Mouse (Mus musculus) cerebellum, postnatal 36 days (tissue): ENCODE results near the gene Ttc28.

Experiments
- DNase-seq, 2 experiments: peaks; one replicate each; pipeline ENCODE4 v3.0.0; 2021 to 2022; ENCODE audit warnings: mixed read lengths in 2 of 2

The Ttc28 gene

DNA sequence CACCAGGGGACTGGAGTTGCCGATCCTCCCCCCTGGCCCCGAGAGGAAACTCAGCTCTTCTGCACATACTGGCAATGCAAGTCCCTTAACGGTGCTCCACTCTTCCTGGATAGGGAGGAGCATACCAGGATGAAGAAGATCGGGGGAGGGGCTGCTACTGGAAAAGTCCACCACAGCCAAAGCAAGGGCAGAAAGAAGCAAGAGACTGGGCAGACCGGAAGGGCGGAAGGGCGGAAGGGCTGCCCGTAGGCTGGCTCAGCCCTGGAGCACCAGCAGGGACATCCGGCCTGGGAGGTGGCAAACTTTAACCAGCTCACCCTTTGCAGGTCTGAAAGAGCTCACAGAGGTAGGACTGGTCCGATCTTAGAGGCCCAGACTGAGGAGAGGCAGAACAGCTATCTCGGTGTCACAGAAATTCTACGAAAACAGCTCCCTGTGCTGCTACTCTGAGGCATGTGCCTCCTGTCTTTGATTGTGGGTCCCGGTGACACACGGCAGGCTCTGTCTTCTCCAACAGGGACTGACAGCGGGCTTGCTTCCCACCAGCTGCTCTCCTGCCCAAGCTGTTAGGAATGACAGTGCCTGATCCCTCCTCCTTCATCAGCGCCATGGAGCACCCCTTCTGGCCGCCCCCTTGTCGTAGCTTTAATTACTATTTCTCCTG, 338.0 kb downstream of the Ttc28 start:
- no peak for DNase-seq

GRCm38 (mm10) chr5:111218111-111218891, 338.7 kb downstream of the Ttc28 start:
- no peak for DNase-seq

DNA sequence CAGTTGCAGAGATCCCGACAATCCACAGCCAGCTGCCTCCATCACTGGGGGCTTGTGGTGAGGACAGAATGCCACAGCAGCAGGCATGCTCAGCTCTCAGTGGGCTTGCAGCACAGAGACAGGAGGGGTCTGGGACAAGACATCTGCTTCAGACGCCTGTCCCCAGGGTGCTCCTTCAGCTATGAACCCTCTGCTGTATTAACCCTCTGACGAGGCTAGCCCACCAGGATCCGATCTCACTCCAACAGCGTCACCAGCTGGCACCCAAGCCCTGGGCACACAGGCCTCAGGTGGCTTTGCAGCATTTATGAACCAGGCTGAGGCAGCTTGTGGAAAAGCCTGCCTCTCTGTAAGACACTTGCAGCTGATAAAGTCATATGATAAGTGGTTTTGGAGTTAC, 339.4 kb downstream of the Ttc28 start:
- DNase-seq = no peak

DNA sequence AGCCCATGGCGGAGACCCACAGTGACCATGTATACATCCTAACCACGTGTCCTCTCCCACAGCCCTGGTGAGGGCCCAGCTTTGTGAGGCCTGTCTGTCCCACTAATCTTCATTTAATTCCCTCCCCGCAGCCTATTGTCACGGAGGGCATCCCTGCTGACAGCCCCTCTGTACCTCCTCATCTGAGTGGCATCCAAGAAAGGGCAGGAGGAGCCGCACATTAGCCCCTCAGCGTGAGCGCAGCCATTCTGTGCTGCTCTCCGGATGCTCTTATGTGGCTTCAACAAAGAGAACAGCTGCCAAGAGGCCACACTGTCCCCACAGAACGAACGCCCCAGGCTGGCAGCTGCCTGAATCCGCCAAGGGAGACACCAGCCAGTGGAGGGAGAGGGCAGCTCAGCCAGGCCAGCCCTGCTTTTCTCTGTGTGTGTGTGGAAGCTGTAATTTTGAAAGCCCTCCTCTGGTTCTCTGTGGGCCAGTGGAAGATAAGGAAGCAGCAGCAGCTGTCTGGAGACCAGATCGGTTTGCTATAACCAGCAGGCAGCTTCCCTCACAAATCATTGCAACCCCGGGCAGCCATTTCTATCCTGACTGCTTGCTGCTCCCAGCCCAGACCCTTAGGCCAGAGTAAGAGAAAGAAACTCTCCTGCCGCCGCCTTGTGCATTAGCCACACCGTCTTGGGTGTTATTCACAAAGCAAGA, 341.2 kb downstream of the Ttc28 start:
- no peak for DNase-seq

GRCm38 (mm10) chr5:111222820-111223219, 343.2 kb downstream of the Ttc28 start:
- no peak for DNase-seq

GRCm38 (mm10) chr5:111225306-111225705, 345.7 kb downstream of the Ttc28 start:
- no peak for DNase-seq

- peak; percentile 69 to 74 for DNase-seq
Measured at GRCm38 (mm10) chr5:111226486-111226885, 346.9 kb downstream of the Ttc28 start.

DNA sequence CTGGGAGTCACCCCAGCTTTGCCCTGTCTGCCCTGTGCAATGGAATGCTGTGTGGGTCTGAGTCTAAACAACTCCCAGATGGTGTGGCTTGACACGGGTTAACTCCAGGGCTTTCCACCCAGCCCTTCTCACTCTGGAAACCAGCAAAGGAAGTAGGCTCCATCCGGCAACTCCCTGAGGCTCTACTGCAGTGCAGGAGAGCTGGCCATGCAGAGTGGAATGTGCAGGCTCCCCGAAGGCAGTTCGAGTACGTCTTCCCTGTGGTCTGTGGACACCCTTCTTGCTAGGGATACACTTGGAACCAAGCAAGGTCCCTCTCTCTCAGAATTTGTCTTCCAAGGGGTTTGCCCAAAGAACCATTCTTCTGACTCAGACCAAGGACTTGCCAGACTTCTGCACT, 348.2 kb downstream of the Ttc28 start:
- DNase-seq = no peak

- no peak for DNase-seq
Measured at GRCm38 (mm10) chr5:111228302-111229040, 348.9 kb downstream of the Ttc28 start.

DNA sequence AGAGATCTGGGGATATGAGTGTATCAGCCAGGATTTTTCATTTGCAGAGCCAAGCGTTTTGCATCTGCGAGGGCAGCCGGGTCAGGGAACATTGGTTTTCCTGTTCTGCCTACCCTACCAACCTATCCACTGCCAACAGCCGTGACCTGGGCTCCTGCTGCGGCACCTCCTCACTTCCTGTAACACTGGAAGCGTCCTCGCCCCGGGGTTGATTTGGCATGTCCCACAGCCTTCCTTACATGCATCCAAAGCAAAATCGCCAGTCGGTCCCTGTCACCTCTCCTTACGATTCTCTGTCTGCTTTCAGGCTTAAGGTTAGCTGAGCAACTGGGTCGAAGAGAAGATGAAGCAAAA, 349.4 kb downstream of the Ttc28 start:
- no peak for DNase-seq

GRCm38 (mm10) chr5:111229671-111230070, 350.1 kb downstream of the Ttc28 start:
- DNase-seq = no peak

- DNase-seq = no peak
Measured at GRCm38 (mm10) chr5:111231044-111231443, 351.4 kb downstream of the Ttc28 start.

- DNase-seq = no peak
Measured at GRCm38 (mm10) chr5:111231769-111232168, 352.2 kb downstream of the Ttc28 start.

DNA sequence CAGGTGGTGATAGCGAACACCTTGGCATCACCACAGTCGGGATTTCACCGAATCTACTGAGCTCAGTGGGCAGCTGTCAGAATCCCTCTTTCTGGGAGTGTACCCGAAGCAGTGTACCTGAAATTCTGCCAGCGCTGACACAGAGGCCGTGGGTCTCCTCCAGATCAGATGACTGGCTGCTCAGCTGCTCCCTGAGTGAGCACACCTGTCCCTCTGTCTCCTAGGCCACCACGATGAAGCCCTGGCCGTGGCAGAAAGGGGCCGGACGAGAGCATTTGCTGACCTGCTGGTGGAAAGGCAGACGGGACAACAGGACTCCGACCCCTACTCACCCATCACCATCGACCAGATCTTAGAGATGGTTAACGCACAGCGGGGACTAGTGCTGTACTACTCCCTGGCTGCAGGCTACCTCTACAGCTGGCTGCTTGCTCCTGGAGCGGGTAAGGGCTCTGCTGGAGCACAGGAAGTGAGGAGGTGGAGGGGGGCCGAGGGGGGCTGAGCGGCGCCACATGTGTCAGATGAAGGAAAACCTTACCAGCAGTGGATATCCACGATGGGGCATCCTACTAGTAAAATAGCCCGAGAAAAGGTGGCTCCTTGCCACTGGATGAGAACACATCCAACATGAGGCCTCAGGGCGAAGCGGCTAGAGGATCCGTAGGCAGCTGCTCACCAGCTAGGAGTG, 353.6 kb downstream of the Ttc28 start:
- no peak for DNase-seq

GRCm38 (mm10) chr5:111235131-111235530, 355.5 kb downstream of the Ttc28 start:
- peak; percentile 52 to 65 for DNase-seq

DNA sequence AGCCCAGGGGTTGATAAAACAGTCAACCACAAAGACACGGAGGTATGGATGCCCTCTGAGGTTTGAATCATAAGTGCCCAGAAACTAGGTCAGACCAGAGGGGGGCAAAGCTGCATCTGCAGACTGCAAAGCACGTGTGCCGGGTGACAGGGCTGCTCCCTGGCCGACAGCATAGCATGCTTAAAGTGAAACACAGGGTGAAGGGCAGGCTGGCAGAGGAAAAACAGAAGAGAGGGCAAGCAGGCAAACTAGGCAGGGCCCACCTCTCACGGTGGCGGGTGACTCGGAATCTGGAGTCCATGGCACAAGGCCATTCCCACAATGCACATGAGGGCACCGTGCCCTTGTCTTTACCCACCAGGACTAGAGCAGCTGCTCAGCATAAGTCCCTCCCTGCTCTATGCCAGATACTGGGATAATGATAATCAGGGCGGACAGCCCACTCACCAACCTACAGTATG, 357.6 kb downstream of the Ttc28 start:
- DNase-seq = no peak

- no peak for DNase-seq
Measured at GRCm38 (mm10) chr5:111239223-111239622, 359.6 kb downstream of the Ttc28 start.

DNA sequence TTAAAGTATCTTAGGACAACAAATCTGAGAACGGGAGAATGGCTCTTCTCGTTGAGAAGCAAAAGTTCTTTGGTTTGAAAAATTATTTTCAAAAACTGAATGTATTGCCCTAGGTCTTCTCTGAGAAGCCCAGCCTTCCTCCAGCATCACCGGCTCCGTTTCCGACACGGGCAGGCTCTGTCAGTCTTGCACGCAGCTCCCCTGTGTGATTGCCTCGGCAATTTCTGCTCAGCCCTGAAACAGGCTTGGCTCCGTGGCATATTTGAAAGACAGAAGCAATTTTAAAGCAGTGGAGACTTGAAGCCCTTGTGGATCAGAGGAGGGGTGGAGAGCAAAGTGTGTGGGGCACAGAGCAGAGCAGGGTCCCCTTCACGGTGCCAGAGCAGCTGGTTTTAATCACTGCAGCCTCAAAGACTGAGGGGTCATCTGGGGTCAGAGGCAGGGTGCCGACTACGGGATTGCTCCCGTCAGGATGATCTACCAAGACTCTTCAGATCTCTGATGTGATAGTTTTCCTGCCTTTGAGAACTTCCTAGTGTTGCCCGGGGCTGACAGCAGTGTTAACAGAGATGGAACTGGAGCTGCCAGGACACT, 363.9 kb downstream of the Ttc28 start:
- DNase-seq = no peak

GRCm38 (mm10) chr5:111244061-111244460, 364.5 kb downstream of the Ttc28 start:
- DNase-seq = no peak

DNA sequence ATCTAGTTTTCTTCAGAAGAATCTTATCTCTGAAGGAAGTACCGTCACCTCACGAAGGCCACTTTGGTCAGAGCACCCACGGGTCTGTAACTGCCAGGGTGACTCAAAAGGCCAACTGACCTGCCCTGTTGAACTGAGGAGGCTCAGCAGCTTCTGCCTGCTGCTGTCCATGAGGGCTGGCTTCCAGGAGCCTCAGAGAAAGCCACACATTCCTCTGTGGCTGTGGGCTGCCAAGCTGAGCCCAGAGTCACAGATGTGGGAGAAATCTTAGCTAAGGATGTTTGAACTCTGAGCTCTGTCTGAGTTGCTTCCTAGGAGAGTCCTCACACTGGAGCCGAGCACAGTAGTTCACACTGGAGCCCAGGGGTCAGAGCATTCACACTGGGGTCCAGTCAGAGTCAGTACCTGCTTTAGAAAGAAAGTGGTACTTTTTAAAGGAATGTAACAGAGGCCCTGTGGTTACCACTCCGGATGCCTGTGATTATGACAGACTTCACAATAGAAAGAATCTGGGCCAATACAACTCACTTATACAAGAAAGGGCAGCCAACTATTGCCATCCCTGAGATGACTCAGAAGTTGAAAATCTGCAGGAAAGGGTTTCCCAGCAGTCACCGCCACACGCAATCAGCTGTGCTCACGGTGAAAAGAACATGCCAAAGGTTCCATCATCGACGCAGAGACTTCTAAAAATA, 368.1 kb downstream of the Ttc28 start:
- DNase-seq = no peak

DNA sequence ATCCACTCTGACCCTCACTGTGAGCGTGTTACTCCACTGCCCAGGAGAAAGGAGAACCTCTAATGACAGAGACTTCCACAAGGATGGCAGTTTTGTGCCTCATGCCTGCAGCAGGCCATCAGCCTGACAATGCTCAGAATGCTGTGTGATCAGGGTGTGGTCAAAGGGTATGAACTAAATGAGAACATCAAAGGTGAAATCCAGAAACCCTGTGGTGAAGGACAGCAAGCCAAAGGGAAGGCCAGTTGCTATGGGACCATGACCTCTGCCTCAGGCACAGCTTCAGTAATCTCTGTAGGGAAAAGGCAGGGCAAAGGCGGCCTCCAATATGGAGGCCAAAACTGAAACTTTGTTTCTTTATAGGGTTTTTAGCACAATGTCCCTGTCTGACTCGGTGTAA, 372.5 kb downstream of the Ttc28 start:
- no peak for DNase-seq
